Mouse (Mus musculus) forelimb bud, embryonic 11.5 days (tissue): ENCODE measurements around the gene Kcnj3.

ENCODE experiments used
- DNase-seq: peaks from one replicate; pipeline ENCODE4 v3.0.0-alpha.2; 2012; ENCODE audit warnings: low read depth, low spot score

Gene Kcnj3

GRCm38 (mm10) chr2:55505712-55506111, 69.9 kb downstream of the Kcnj3 start:
- no peak for DNase-seq

- DNase-seq = no peak
Measured at GRCm38 (mm10) chr2:55517297-55517696, 81.5 kb downstream of the Kcnj3 start.

GRCm38 (mm10) chr2:55532738-55533491, 97.1 kb downstream of the Kcnj3 start:
- DNase-seq = no peak

- no peak for DNase-seq
Measured at GRCm38 (mm10) chr2:55534946-55535345, 99.2 kb downstream of the Kcnj3 start.

GRCm38 (mm10) chr2:55535482-55535881, 99.7 kb downstream of the Kcnj3 start:
- no peak for DNase-seq

- no peak for DNase-seq
Measured at GRCm38 (mm10) chr2:55547612-55548011, 111.8 kb downstream of the Kcnj3 start.

- no peak for DNase-seq
Measured at GRCm38 (mm10) chr2:55558368-55558985, 122.7 kb downstream of the Kcnj3 start.

- DNase-seq = no peak
Measured at GRCm38 (mm10) chr2:55569291-55569690, 133.5 kb downstream of the Kcnj3 start.

- no peak for DNase-seq
Measured at GRCm38 (mm10) chr2:55571425-55571824, 135.7 kb downstream of the Kcnj3 start.

- DNase-seq = no peak
Measured at GRCm38 (mm10) chr2:55580286-55580685, 144.5 kb downstream of the Kcnj3 start.

- no peak for DNase-seq
Measured at GRCm38 (mm10) chr2:55591226-55591988, 155.6 kb downstream of the Kcnj3 start.
